Mouse (Mus musculus) telencephalon, adult 2 months (tissue): Measurements from ENCODE around the gene Ssty2.
"Not testable (repeated sequence)": the region's sequence is repeated elsewhere in the genome, so short reads cannot be mapped to it uniquely, and the experiment has no call there.

ENCODE experiments used
- DNase-seq: peaks from one replicate; pipeline ENCODE4 v3.0.0-alpha.2; 2011; ENCODE audit warnings: low read depth, low spot score

Ssty2 gene

GRCm38 (mm10) chrY:67047972-67048371 lies at the start of gene Ssty2:
Gene Ssty2 (minus strand): TSS chrY:67048072.
- not testable (repeated sequence) for DNase-seq
